Mouse (Mus musculus) ES-Bruce4 (cell line): Measurements from ENCODE around the gene Sh2d1b1. TPM values are rescaled to one million over a fixed set of nuclear protein-coding genes. Genes with fewer than 3 reads are reported as not detected.

Source experiments
- H3K27ac ChIP-seq: 2 replicates; pipeline ENCODE4 v1.5.1; 2012; ENCODE audit warnings: low read length, inconsistent platforms; ENCODE audit not compliant: insufficient read depth
- H3K27me3 ChIP-seq: 2 replicates; pipeline ENCODE4 v1.6.1; 2012; ENCODE audit warnings: mild to moderate bottlenecking, low read length, inconsistent platforms; ENCODE audit not compliant: control insufficient read depth, poor library complexity, insufficient read depth, severe bottlenecking
- H3K36me3 ChIP-seq: 2 replicates; pipeline ENCODE4 v1.6.1; 2012; ENCODE audit warnings: inconsistent platforms, mild to moderate bottlenecking, low read length, moderate library complexity; ENCODE audit not compliant: control insufficient read depth, poor library complexity, insufficient read depth, severe bottlenecking
- H3K4me1 ChIP-seq: one replicate; pipeline ENCODE4 v1.8.1; 2011; ENCODE audit warnings: low read length; ENCODE audit not compliant: control insufficient read depth, insufficient read depth
- H3K4me3 ChIP-seq: 2 replicates; pipeline ENCODE4 v1.5.1; 2011; ENCODE audit warnings: low read depth, mild to moderate bottlenecking, low read length
- H3K9ac ChIP-seq: 2 replicates; pipeline ENCODE4 v1.6.1; 2012; ENCODE audit warnings: low read depth, mild to moderate bottlenecking, inconsistent platforms; ENCODE audit not compliant: poor library complexity, severe bottlenecking
- H3K9me3 ChIP-seq: replicated peaks from 2 replicates; pipeline ENCODE4 v1.6.1; 2012; ENCODE audit warnings: mild to moderate bottlenecking, low read length, inconsistent platforms; ENCODE audit not compliant: control insufficient read depth, poor library complexity, insufficient read depth, severe bottlenecking
- CTCF ChIP-seq: IDR thresholded peaks from one replicate; pipeline ENCODE4 v1.8.1; 2011; ENCODE audit warnings: low read depth, low read length
- EP300 ChIP-seq: IDR thresholded peaks from 2 replicates; pipeline ENCODE4 v1.6.1; 2011; ENCODE audit warnings: low read depth, low read length; ENCODE audit not compliant: insufficient read depth
- POLR2A ChIP-seq: IDR thresholded peaks from one replicate; pipeline ENCODE4 v1.8.1; 2011; ENCODE audit warnings: low read length; ENCODE audit not compliant: insufficient read depth
- polyA plus RNA-seq: library from polyadenylated mRNA; stranded (reverse); fragments of >200 nt; gene quantifications from 2 replicates; pipeline ENCODE4 v1.2.4, GENCODE M21; 2011; ENCODE audit warnings: low read depth; ENCODE audit not compliant: missing spikeins, insufficient read depth, insufficient read length

Sh2d1b1 gene
- polyA plus RNA-seq, 1 experiment = not detected

DNA sequence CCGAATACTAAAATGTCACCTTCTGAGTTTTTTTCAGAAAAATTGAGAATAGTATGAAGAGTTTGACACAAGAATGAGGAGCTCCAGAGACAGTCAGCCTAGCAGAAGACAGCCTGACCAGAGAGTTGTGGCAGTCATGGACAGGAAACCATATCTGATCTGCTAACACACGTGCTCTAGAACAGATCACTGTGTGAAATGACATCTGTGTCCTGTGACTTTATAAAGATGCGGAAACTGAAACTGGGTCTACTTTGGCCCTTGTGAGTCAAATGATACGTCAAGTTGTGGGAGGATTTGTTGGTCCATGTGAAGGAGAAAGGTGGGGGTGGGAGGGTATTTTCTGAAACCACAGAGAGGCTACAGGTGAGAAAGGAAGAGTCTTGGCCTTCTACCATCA is 6.4 kb upstream of the Sh2d1b1 start:
- H3K9ac ChIP-seq = no peak overlapping the region
- no peaks in the 10 kb centered on the region; the same call in 1 of the 2 replicates for H3K27me3 ChIP-seq
- H3K36me3 ChIP-seq = no peaks in the 10 kb centered on the region
- H3K9me3 ChIP-seq = peaks cover 2% of the 10 kb centered on the region; the same call in 1 of the 2 replicates
- no peak overlapping the region for H3K27ac ChIP-seq
- no peak overlapping the region for H3K4me3 ChIP-seq
- TF ChIP-seq POLR2A (no peak), EP300 (no peak), CTCF (no peak)
- no peaks in the 10 kb centered on the region for H3K4me1 ChIP-seq

GRCm38 (mm10) chr1:170273252-170273651 is 3.9 kb upstream of the Sh2d1b1 start:
- Histone ChIP-seq H3K9me3 (no peaks in the 10 kb centered on the region), H3K9ac (no peak overlapping the region), H3K4me1 (no peaks in the 10 kb centered on the region), H3K4me3 (no peak overlapping the region), H3K36me3 (no peaks in the 10 kb centered on the region), H3K27me3 (no peaks in the 10 kb centered on the region; the same call in 1 of the 2 replicates), H3K27ac (no peak overlapping the region)
- TF ChIP-seq POLR2A = no peak
- no peak for TF ChIP-seq CTCF
- TF ChIP-seq EP300 = no peak

DNA sequence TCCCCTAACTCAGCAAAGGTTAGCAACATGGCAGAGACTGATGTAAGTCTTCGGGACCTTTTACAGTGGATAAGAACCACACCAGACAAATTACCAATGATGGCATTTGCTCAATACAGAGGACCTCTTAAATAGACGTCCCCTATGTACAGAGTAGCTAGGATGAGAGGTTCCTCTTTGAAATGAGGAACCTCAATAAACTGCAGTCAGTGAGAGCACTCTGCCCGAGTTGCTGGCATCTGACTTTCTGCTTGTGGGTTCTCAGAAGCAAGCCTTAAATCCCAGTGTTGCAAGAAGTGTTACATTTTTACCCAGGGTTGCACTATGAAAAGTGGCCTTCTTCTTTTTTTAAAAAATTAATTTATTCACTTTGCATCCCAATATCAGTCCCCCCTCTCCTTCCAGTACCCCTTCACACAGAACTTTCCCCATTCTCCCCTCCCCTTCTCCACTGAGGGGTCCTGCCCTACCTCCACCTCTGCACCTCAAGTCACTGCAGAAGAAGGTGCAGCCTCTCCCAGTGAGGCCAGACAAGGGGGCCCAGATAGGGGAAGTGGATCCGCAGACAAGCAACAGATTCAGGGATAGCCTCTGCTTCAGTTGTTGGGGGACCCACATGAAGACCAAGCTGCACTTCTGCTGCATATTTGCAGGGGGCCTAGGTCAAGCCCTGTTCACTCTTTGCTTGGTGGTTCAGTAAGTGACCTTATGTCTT is 5.5 kb downstream of the Sh2d1b1 start:
- Histone ChIP-seq H3K27me3 (no peaks in the 10 kb centered on the region), H3K4me3 (no peak overlapping the region), H3K36me3 (no peaks in the 10 kb centered on the region), H3K27ac (no peak overlapping the region), H3K9ac (no peak overlapping the region), H3K9me3 (no peaks in the 10 kb centered on the region; the same call in 1 of the 2 replicates), H3K4me1 (no peaks in the 10 kb centered on the region)
- no peak for TF ChIP-seq CTCF

GRCm38 (mm10) chr1:170292239-170292951 is 15.3 kb downstream of the Sh2d1b1 start:
- H3K4me1 ChIP-seq = no peaks in the 10 kb centered on the region
- no peaks in the 10 kb centered on the region for H3K9me3 ChIP-seq
- H3K9ac ChIP-seq = no peak overlapping the region
- H3K27ac ChIP-seq = no peak overlapping the region
- TF ChIP-seq POLR2A (no peak), CTCF (no peak), EP300 (no peak)
- no peaks in the 10 kb centered on the region for H3K27me3 ChIP-seq
- no peak overlapping the region for H3K4me3 ChIP-seq
- no peaks in the 10 kb centered on the region for H3K36me3 ChIP-seq

DNA sequence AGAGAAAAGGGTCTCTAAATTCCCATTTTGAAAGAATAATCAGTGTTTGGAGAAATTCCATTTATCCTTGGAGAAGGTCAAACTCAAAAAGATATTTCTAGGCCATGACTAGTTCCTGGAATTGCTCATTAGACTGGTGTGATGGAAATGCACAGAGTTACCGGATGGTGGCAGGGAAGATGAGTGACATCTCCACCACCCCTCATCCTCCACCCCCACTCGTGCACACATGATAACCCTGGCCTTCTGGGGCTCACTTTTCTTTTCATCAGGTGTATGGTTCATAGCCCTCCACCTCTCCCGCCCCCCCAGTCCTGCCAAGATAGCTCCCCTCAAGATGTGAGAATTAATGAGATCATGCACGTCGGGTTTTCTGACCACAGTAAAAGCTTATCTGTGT is 16.1 kb downstream of the Sh2d1b1 start:
- H3K9ac ChIP-seq = no peak overlapping the region
- TF ChIP-seq EP300 (no peak), CTCF (no peak)
- no peak overlapping the region for H3K27ac ChIP-seq

More for the DNA sequence above, 16.1 kb downstream of the Sh2d1b1 start:
- Histone ChIP-seq H3K9me3 (no peaks in the 10 kb centered on the region), H3K4me1 (no peaks in the 10 kb centered on the region), H3K4me3 (no peak overlapping the region), H3K36me3 (no peaks in the 10 kb centered on the region), H3K27me3 (no peaks in the 10 kb centered on the region)
